Mouse (Mus musculus): ENCODE measurements around the gene Prdx3.

GRCm38 (mm10) chr19:60860868-60861700 is 13.3 kb downstream of the Prdx3 start, which contains the start of gene Sfxn4:
- TF ChIP-seq CTCF (IDR thresholded peaks at IDR 0.05; ENCODE audit: borderline replicate concordance, control insufficient read depth, extremely low read depth, insufficient read depth, low read length, poor library complexity) (0 out of 2 replicates have a peak, but pooled peaks have one; percentile 41), POLR2A (IDR thresholded peaks at IDR 0.05; ENCODE audit: control insufficient read depth, extremely low read depth, insufficient read depth, low read length, poor library complexity) (peak; percentile 77; the same call in 1 of the 2 replicates)
